Mouse (Mus musculus): ENCODE measurements around the gene CK137956. TPM values are rescaled to one million over a fixed set of nuclear protein-coding genes. Genes with fewer than 3 reads are reported as not detected.

CK137956 gene
- polyA plus RNA-seq, 1 experiment from 2014 or later = 0.06 TPM

- H3K27me3 ChIP-seq = peaks cover 65% of the 10 kb centered on the region
Measured at GRCm38 (mm10) chr4:127985874-127986273, 15.1 kb upstream of the CK137956 start.

GRCm38 (mm10) chr4:127984426-127984825, 13.7 kb upstream of the CK137956 start:
- no peak overlapping the region for H3K9ac ChIP-seq
- peaks cover 7% of the 10 kb centered on the region; the same call in 1 of the 2 replicates for H3K4me1 ChIP-seq
- H3K4me2 ChIP-seq (replicated peaks) = no peak overlapping the region
- H3K4me3 ChIP-seq = no peak overlapping the region
- WGBS = 95% methylated on average over 2 of the region's 2 CpGs
- H3K9me3 ChIP-seq = no peaks in the 10 kb centered on the region
- peaks cover 50% of the 10 kb centered on the region for H3K27me3 ChIP-seq
- H3K36me3 ChIP-seq = no peaks in the 10 kb centered on the region
- ATAC-seq (ENCODE audit: insufficient number of reproducible peaks, insufficient read depth, low FRiP score, low TSS enrichment) = no peak
- no peak overlapping the region for H3K27ac ChIP-seq

More at GRCm38 (mm10) chr4:127985874-127986273, 15.1 kb upstream of the CK137956 start:
- ATAC-seq (ENCODE audit: insufficient number of reproducible peaks, insufficient read depth, low FRiP score, low TSS enrichment) = no peak
- H3K4me1 ChIP-seq = peaks cover 7% of the 10 kb centered on the region; the same call in 1 of the 2 replicates
- no peaks in the 10 kb centered on the region for H3K9me3 ChIP-seq
- no peak overlapping the region for H3K9ac ChIP-seq
- WGBS = 14% methylated on average over 10 of the region's 10 CpGs
- H3K4me2 ChIP-seq (replicated peaks) = no peak overlapping the region
- H3K4me3 ChIP-seq = no peak overlapping the region
- H3K27ac ChIP-seq = no peak overlapping the region
- no peaks in the 10 kb centered on the region for H3K36me3 ChIP-seq

GRCm38 (mm10) chr4:127981125-127981524, 10.4 kb upstream of the CK137956 start:
- Histone ChIP-seq H3K27me3 (peaks cover 20% of the 10 kb centered on the region), H3K27ac (no peak overlapping the region), H3K4me3 (no peak overlapping the region), H3K9me3 (no peaks in the 10 kb centered on the region), H3K4me2 (replicated peaks) (no peak overlapping the region), H3K9ac (no peak overlapping the region), H3K36me3 (no peaks in the 10 kb centered on the region), H3K4me1 (no peaks in the 10 kb centered on the region)
- WGBS = 62% methylated on average over 6 of the region's 6 CpGs
- ATAC-seq (ENCODE audit: insufficient number of reproducible peaks, insufficient read depth, low FRiP score, low TSS enrichment) = no peak

DNA sequence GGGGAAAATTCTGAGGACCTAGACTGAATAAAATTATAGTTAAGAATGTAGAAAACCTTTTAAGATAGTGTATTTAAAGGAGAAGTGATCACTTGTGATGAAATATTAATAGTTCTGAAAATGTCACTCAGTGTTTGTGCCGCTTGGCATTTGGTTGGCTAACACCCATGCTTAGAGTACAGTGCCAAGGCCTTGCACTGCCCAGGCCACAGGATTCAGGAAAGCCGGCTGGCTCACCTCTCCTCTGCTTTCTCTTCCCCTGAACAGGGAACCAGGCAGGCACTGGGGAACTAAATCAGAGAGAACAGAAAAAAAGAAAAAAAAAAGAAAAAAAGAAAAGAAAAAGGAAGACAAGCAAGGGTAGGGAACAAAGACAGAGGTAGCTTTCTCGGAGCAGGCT, 2.2 kb upstream of the CK137956 start:
- no peak overlapping the region for H3K27ac ChIP-seq
- H3K4me3 ChIP-seq = no peak overlapping the region
- H3K4me2 ChIP-seq (replicated peaks) = no peak overlapping the region
- ATAC-seq (ENCODE audit: insufficient number of reproducible peaks, insufficient read depth, low FRiP score, low TSS enrichment) = no peak
- H3K27me3 ChIP-seq = peaks cover 42% of the 10 kb centered on the region
- H3K4me1 ChIP-seq = no peaks in the 10 kb centered on the region
- no peak overlapping the region for H3K9ac ChIP-seq
- H3K36me3 ChIP-seq = no peaks in the 10 kb centered on the region
- WGBS = 75% methylated on average over 3 of the region's 3 CpGs
- H3K9me3 ChIP-seq = no peaks in the 10 kb centered on the region

GRCm38 (mm10) chr4:127970018-127970421, 731 bp downstream of the CK137956 start:
- Histone ChIP-seq H3K4me3 (no peak overlapping the region), H3K27me3 (peaks cover 42% of the 10 kb centered on the region), H3K4me1 (no peaks in the 10 kb centered on the region), H3K4me2 (replicated peaks) (no peak overlapping the region), H3K36me3 (no peaks in the 10 kb centered on the region), H3K9ac (no peak overlapping the region), H3K27ac (no peak overlapping the region), H3K9me3 (no peaks in the 10 kb centered on the region)
- ATAC-seq (ENCODE audit: insufficient number of reproducible peaks, insufficient read depth, low FRiP score, low TSS enrichment) = no peak
- WGBS = 6% methylated on average over 7 of the region's 7 CpGs

DNA sequence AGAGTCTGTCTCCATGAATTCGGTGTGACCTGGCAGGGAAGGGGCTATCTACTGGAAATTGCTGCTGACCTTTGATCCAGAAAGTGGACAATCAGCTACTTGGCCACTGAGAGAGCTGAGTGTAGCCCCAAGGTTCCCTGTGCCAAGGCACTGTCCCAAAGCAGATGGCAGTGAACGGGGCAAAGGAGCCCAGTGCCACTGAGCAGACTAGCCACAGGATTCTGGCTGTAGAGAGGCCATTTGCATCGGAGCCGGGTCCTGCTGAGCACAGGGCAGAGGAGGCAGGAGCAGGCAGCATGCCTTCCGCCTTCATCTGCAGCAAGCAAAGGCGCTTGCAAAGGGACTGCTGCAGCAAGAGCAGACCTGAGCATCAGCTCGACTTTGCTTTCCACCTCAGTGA, 1.6 kb downstream of the CK137956 start:
- Histone ChIP-seq H3K27ac (no peak overlapping the region), H3K9ac (no peak overlapping the region), H3K36me3 (no peaks in the 10 kb centered on the region), H3K4me1 (no peaks in the 10 kb centered on the region), H3K27me3 (peaks cover 42% of the 10 kb centered on the region), H3K4me3 (no peak overlapping the region), H3K9me3 (no peaks in the 10 kb centered on the region), H3K4me2 (replicated peaks) (no peak overlapping the region)
- WGBS = 16% methylated on average over 7 of the region's 7 CpGs
- ATAC-seq (ENCODE audit: insufficient number of reproducible peaks, insufficient read depth, low FRiP score, low TSS enrichment) = no peak

GRCm38 (mm10) chr4:127953006-127953710, 17.6 kb downstream of the CK137956 start:
- Histone ChIP-seq H3K4me1 (peaks cover 8% of the 10 kb centered on the region; the same call in 1 of the 2 replicates), H3K4me3 (no peak overlapping the region), H3K9me3 (no peaks in the 10 kb centered on the region), H3K9ac (no peak overlapping the region), H3K36me3 (no peaks in the 10 kb centered on the region), H3K27ac (no peak overlapping the region), H3K27me3 (no peaks in the 10 kb centered on the region), H3K4me2 (replicated peaks) (no peak overlapping the region)
- no peak for ATAC-seq (ENCODE audit: insufficient number of reproducible peaks, insufficient read depth, low FRiP score, low TSS enrichment)
- WGBS = 34% methylated on average over 10 of the region's 10 CpGs

GRCm38 (mm10) chr4:127947696-127948095, 23.1 kb downstream of the CK137956 start:
- Histone ChIP-seq H3K27me3 (no peaks in the 10 kb centered on the region), H3K4me1 (peaks cover 2% of the 10 kb centered on the region; the same call in 1 of the 2 replicates), H3K4me2 (replicated peaks) (no peak overlapping the region), H3K27ac (no peak overlapping the region), H3K36me3 (no peaks in the 10 kb centered on the region), H3K9me3 (no peaks in the 10 kb centered on the region), H3K4me3 (no peak overlapping the region), H3K9ac (no peak overlapping the region)
- WGBS = 81% methylated on average over 2 of the region's 2 CpGs
- ATAC-seq (ENCODE audit: insufficient number of reproducible peaks, insufficient read depth, low FRiP score, low TSS enrichment) = no peak

DNA sequence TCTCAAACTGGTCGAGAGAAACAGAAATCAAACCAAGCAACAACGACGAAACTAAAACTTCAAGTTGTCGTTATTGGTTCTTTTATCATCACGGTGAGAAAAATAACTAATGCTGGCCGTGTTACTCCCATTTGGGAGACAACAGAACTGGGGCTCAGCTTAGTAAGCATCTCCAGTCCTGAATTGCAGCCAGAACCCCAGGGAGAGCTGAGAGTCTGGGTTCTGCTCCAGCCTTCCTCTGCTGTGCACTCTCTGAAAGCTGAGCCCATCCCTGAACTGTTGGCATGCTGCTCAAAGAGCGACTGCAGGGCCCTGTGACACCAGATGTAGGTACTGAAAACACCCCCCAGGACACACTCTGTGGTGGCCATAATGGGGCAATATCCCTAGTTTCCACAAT, 33.3 kb downstream of the CK137956 start:
- WGBS = 83% methylated on average over 7 of the region's 7 CpGs
- Histone ChIP-seq H3K27ac (no peak overlapping the region), H3K27me3 (no peaks in the 10 kb centered on the region), H3K9me3 (no peaks in the 10 kb centered on the region), H3K4me3 (no peak overlapping the region), H3K4me2 (replicated peaks) (no peak overlapping the region), H3K36me3 (no peaks in the 10 kb centered on the region), H3K9ac (no peak overlapping the region), H3K4me1 (no peaks in the 10 kb centered on the region)
- ATAC-seq (ENCODE audit: insufficient number of reproducible peaks, insufficient read depth, low FRiP score, low TSS enrichment) = no peak

GRCm38 (mm10) chr4:127935369-127935768, 35.4 kb downstream of the CK137956 start:
- WGBS = 48% methylated on average over 3 of the region's 3 CpGs
- Histone ChIP-seq H3K27me3 (no peaks in the 10 kb centered on the region), H3K27ac (no peak overlapping the region), H3K4me1 (no peaks in the 10 kb centered on the region), H3K36me3 (no peaks in the 10 kb centered on the region), H3K4me2 (replicated peaks) (no peak overlapping the region), H3K4me3 (no peak overlapping the region), H3K9me3 (no peaks in the 10 kb centered on the region), H3K9ac (no peak overlapping the region)
- ATAC-seq (ENCODE audit: insufficient number of reproducible peaks, insufficient read depth, low FRiP score, low TSS enrichment) = no peak

DNA sequence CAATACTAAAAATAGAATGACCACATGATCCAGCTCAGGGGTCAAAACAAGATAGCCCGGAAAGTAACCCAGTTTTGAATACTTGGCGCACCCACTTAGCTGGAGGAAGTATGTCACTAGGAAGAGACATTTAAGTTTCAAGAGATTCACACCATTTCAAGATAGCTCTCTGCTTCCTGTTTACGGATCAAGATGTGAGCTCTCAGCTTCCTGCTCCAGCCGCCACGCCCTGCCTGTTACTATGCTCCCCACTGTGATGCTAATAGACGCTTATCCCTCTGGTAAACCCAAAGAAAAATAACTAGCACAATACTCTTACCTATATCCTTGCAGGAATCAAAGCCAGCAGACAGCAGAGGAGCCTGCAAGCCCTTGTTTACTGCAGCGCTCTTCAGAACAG, 57.2 kb downstream of the CK137956 start:
- ATAC-seq (ENCODE audit: insufficient number of reproducible peaks, insufficient read depth, low FRiP score, low TSS enrichment) = no peak
- 86% methylated on average over 7 of the region's 7 CpGs for WGBS
- no peak overlapping the region for H3K27ac ChIP-seq

GRCm38 (mm10) chr4:127907151-127907550, 63.6 kb downstream of the CK137956 start:
- no peaks in the 10 kb centered on the region for H3K36me3 ChIP-seq
- no peak overlapping the region for H3K4me3 ChIP-seq
- H3K9ac ChIP-seq = no peak overlapping the region
- WGBS = 83% methylated on average over 8 of the region's 8 CpGs
- ATAC-seq (ENCODE audit: insufficient number of reproducible peaks, insufficient read depth, low FRiP score, low TSS enrichment) = no peak
- no peaks in the 10 kb centered on the region for H3K4me1 ChIP-seq
- no peak overlapping the region for H3K4me2 ChIP-seq (replicated peaks)
- H3K27me3 ChIP-seq = no peaks in the 10 kb centered on the region
- no peak overlapping the region for H3K27ac ChIP-seq
- H3K9me3 ChIP-seq = no peaks in the 10 kb centered on the region

More for the DNA sequence above, 57.2 kb downstream of the CK137956 start:
- no peaks in the 10 kb centered on the region for H3K9me3 ChIP-seq
- H3K4me1 ChIP-seq = no peaks in the 10 kb centered on the region
- no peak overlapping the region for H3K4me3 ChIP-seq
- H3K36me3 ChIP-seq = no peaks in the 10 kb centered on the region
- H3K27me3 ChIP-seq = no peaks in the 10 kb centered on the region; the same call in 1 of the 2 replicates
- H3K4me2 ChIP-seq (replicated peaks) = no peak overlapping the region
- H3K9ac ChIP-seq = no peak overlapping the region

Data from embryonic facial prominence, embryonic 12.5 days (tissue).